Mouse (Mus musculus) intestine, embryonic 14.5 days (tissue): Measurements from ENCODE around the gene Gon4l. TPM values are rescaled to one million over a fixed set of nuclear protein-coding genes. Genes with fewer than 3 reads are reported as not detected.
A peak's percentile ranks its signal among the peaks of the same experiment; 100 is the strongest.
"Not testable (repeated sequence)": the region's sequence is repeated elsewhere in the genome, so short reads cannot be mapped to it uniquely, and the experiment has no call there.

Source experiments
- ATAC-seq: fragments of 200-750 bp; cut with Nextera tagmentation; replicated peaks from 2 replicates; pipeline ENCODE4 v1.8.0; 2017; ENCODE audit warnings: low read depth, moderate number of reproducible peaks, moderate TSS enrichment, moderate library complexity; ENCODE audit not compliant: low FRiP score, low TSS enrichment
- DNase-seq: peaks from one replicate; pipeline ENCODE4 v3.0.0-alpha.2; 2018; ENCODE audit warnings: low spot score
- H3K27ac ChIP-seq: fragments of 300-500 bp; sonication (generic); 2 replicates; pipeline ENCODE4 v1.5.1; 2014; ENCODE audit warnings: low read depth, mild to moderate bottlenecking, control low read depth
- H3K27me3 ChIP-seq: fragments of 300-500 bp; sonication (generic); replicated peaks from 2 replicates; pipeline ENCODE4 v1.6.1; 2014; ENCODE audit warnings: low read length, control low read depth; ENCODE audit not compliant: control insufficient read depth, insufficient read depth
- H3K36me3 ChIP-seq: fragments of 300-500 bp; sonication (generic); 2 replicates; pipeline ENCODE4 v1.6.1; 2014; ENCODE audit warnings: low read length, control low read depth; ENCODE audit not compliant: control insufficient read depth, insufficient read depth
- H3K4me1 ChIP-seq: fragments of 300-500 bp; sonication (generic); replicated peaks from 2 replicates; pipeline ENCODE4 v1.6.1; 2014; ENCODE audit warnings: low read length, control low read depth, mixed read lengths; ENCODE audit not compliant: control insufficient read depth, insufficient read depth
- H3K4me2 ChIP-seq: fragments of 300-500 bp; sonication (generic); 2 replicates; pipeline ENCODE4 v1.6.1; 2014; ENCODE audit warnings: low read length
- H3K4me3 ChIP-seq: fragments of 300-500 bp; sonication (generic); 2 replicates; pipeline ENCODE4 v1.5.1; 2014; ENCODE audit warnings: low read depth, low read length, control low read depth, mixed read lengths
- H3K9ac ChIP-seq: fragments of 300-500 bp; sonication (generic); 2 replicates; pipeline ENCODE4 v1.6.1; 2014; ENCODE audit warnings: mild to moderate bottlenecking, low read length
- H3K9me3 ChIP-seq: fragments of 300-500 bp; sonication (generic); 2 replicates; pipeline ENCODE4 v1.6.1; 2016; ENCODE audit warnings: low read length, control low read depth; ENCODE audit not compliant: control insufficient read depth
- WGBS: fragments of 180-500 bp; shearing (Covaris S2); extraction: QIAGEN DNeasy Blood & Tissue Kit; methylation state at CpG from one replicate; pipeline ENCODE4 v1.1.7; 2014; 5-methylcytosine and 5-hydroxymethylcytosine counted together
- polyA plus RNA-seq: library from polyadenylated mRNA; unstranded; fragments of >200 nt; fragmentation: Nextera tagmentation; extraction: Ambion mirVana; gene quantifications from 2 replicates; pipeline ENCODE4 v1.2.1, GENCODE M21; 2014

Gene Gon4l
- 14.7 and 14.8 TPM in 2 replicates for polyA plus RNA-seq

GRCm38 (mm10) chr3:88834951-88835491 is at the start of gene Gon4l:
TSS of gene Gon4l (plus strand) at chr3:88835231.
- not testable (repeated sequence) for H3K27me3 ChIP-seq, H3K4me1 ChIP-seq, H3K9me3 ChIP-seq, H3K36me3 ChIP-seq, H3K9ac ChIP-seq
- peak within 1 kb of the TSS; percentile 25 for H3K4me3 ChIP-seq
- DNase-seq (peak; percentile 79), ATAC-seq (peak; percentile 76)
- H3K4me2 ChIP-seq = peak within 1 kb of the TSS; percentile 40
- WGBS = 2% methylated on average over 23 of the region's 39 CpGs
- peak within 1 kb of the TSS; percentile 51; the same call in 1 of the 2 replicates for H3K27ac ChIP-seq

GRCm38 (mm10) chr3:88786323-88786722 is 48.7 kb upstream of the Gon4l start:
- not testable (repeated sequence) for H3K4me2 ChIP-seq, H3K27me3 ChIP-seq, H3K9ac ChIP-seq, ATAC-seq, H3K4me3 ChIP-seq, DNase-seq, H3K27ac ChIP-seq, H3K4me1 ChIP-seq, H3K9me3 ChIP-seq
- H3K36me3 ChIP-seq = peaks cover 12% of the 10 kb centered on the region
- 83% methylated on average over 1 of the region's 4 CpGs for WGBS

DNA sequence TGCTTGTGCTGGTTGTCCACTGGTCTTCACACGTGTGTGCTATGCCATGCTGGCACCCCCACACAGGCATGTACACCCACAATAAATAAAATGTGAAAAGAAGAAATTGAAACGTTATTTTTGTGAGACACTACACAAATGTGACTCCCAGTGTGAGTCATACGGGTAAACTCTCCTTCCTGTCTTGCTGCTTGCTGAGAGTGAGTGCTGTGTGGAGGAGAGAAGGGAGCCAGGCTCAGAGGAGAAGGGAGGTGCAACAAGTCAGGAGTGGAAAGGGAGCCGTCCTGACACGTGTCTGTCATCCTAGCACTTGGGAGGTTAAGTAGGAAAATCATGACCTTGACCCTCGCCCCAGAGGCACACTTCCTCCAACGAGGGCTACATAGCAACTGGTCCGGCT is 48.2 kb upstream of the Gon4l start:
- not testable (repeated sequence) for H3K9ac ChIP-seq, DNase-seq, ATAC-seq, H3K27ac ChIP-seq, H3K27me3 ChIP-seq, H3K4me2 ChIP-seq, H3K4me3 ChIP-seq, H3K9me3 ChIP-seq, H3K4me1 ChIP-seq
- H3K36me3 ChIP-seq = peaks cover 12% of the 10 kb centered on the region
- WGBS = no CpG with 5 or more reads among the region's 8 CpGs

GRCm38 (mm10) chr3:88788033-88788432 is 47.0 kb upstream of the Gon4l start:
- not testable (repeated sequence) for H3K27ac ChIP-seq, ATAC-seq, H3K9ac ChIP-seq, H3K4me1 ChIP-seq, H3K4me3 ChIP-seq, H3K4me2 ChIP-seq, DNase-seq, H3K9me3 ChIP-seq, H3K27me3 ChIP-seq
- peaks cover 12% of the 10 kb centered on the region for H3K36me3 ChIP-seq
- no CpG with 5 or more reads among the region's 4 CpGs for WGBS

DNA sequence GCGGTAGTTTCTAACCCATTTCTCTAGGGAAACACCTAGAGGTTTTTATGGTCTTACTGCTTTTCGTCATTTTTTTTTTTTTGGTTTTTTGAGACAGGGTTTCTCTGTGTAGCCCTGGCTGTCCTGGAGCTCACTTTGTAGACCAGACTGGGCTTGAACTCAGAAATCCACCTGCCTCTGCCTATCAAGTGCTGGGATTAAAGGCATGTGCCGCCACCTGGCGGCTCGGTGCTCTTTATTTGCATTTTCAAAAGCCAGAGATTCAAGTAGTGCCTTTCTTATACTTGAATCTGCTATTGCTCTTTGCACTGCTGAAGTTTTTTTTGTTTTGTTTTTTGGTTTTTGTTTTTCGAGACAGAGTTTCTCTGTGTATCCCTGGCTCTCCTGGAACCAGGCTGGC is 37.5 kb upstream of the Gon4l start:
- H3K36me3 ChIP-seq, DNase-seq, H3K4me3 ChIP-seq, H3K27me3 ChIP-seq, H3K9ac ChIP-seq, H3K4me2 ChIP-seq, H3K4me1 ChIP-seq, ATAC-seq, H3K27ac ChIP-seq, H3K9me3 ChIP-seq: not testable (repeated sequence)
- 86% methylated on average over 6 of the region's 6 CpGs for WGBS

- Histone ChIP-seq H3K4me3 (no peak overlapping the region), H3K4me2 (no peak overlapping the region), H3K27ac (no peak overlapping the region), H3K4me1 (no peaks in the 10 kb centered on the region), H3K36me3 (peaks cover 18% of the 10 kb centered on the region), H3K9me3 (no peaks in the 10 kb centered on the region), H3K27me3 (no peaks in the 10 kb centered on the region), H3K9ac (no peak overlapping the region)
- ATAC-seq (no peak), DNase-seq (no peak)
- 92% methylated on average over 5 of the region's 5 CpGs for WGBS
These were observed 31.0 kb upstream of the Gon4l start for GRCm38 (mm10) chr3:88803910-88804540.

DNA sequence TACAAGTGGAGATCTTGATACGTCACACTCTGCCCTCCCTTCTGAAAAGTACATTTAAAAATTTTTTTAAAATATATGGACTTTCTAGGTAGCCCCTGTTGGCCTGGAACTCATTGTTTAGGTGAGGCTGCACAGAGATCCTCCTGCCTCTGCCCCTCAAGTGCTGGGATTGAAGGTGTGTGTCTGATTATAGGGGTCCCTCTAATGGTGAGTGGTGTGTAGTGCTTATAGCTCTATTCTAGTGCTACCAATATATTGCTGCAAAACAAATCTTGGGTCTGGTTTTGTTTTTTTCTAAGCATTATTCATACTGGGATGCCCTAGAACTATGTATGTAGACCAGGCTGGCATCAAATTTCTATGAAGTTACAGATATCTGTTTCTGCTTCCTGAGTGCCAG is 9.3 kb upstream of the Gon4l start:
- no peak overlapping the region for H3K27ac ChIP-seq
- H3K4me2 ChIP-seq = no peak overlapping the region
- WGBS = 100% methylated on average over 1 of the region's 1 CpGs
- no peaks in the 10 kb centered on the region for H3K9me3 ChIP-seq
- H3K36me3 ChIP-seq = peaks cover 25% of the 10 kb centered on the region
- no peak overlapping the region for H3K9ac ChIP-seq
- H3K4me3 ChIP-seq = no peak overlapping the region
- DNase-seq (no peak), ATAC-seq (no peak)
- H3K4me1 ChIP-seq = no peaks in the 10 kb centered on the region
- H3K27me3 ChIP-seq = no peaks in the 10 kb centered on the region

DNA sequence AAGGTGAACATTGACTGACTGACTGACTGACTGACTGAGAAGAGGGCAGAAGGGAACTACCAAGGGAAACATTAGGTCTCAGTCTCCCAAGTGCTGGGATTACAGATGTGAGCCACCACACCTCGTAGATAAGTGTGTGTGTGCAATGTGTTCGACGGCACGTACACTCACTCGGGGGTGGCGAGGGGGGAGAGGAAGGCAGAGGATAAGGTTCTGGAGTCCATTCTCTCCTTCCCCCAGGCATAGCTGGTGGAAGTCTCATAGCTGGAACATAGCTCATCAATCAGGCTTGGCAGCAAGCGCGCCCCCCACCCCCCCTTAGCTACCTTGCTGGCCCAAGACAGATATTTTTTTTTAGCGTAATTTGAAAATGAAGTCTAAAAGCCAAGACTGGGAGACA is 7.8 kb upstream of the Gon4l start:
- DNase-seq (no peak), ATAC-seq (no peak)
- WGBS = 94% methylated on average over 9 of the region's 9 CpGs
- Histone ChIP-seq H3K9me3 (no peaks in the 10 kb centered on the region), H3K27me3 (no peaks in the 10 kb centered on the region), H3K9ac (no peak overlapping the region), H3K27ac (no peak overlapping the region), H3K4me2 (no peak overlapping the region), H3K4me3 (no peak overlapping the region), H3K4me1 (no peaks in the 10 kb centered on the region), H3K36me3 (peaks cover 21% of the 10 kb centered on the region)
